Mouse (Mus musculus) spleen, adult 2 months (tissue): ENCODE measurements at regions not wholly inside any gene's neighbourhood (a gene's known extent, or its start where the extent isn't known, plus 50 kb on each side); places are given as distances from the start of the nearest gene placed in this dataset.

Source experiments
- DNase-seq, 2 experiments: peaks; one replicate each; pipeline versions ENCODE4 v3.0.0 to v3.0.0-alpha.2; 2012 to 2021; ENCODE audit warnings: low spot score in 2 of 2, low read depth in 1 of 2
- H3K27ac ChIP-seq: fragments of 200-500 bp; 2 replicates; pipeline ENCODE4 v1.5.1; 2012; ENCODE audit warnings: low read length, inconsistent platforms; ENCODE audit not compliant: insufficient read depth
- H3K27me3 ChIP-seq: fragments of 200-500 bp; 2 replicates; pipeline ENCODE4 v1.6.1; 2012; ENCODE audit warnings: mild to moderate bottlenecking, moderate library complexity, low read length, inconsistent platforms; ENCODE audit not compliant: control insufficient read depth, insufficient read depth
- H3K36me3 ChIP-seq: fragments of 200-500 bp; 2 replicates; pipeline ENCODE4 v1.6.1; 2012; ENCODE audit warnings: mild to moderate bottlenecking, low read length, inconsistent platforms; ENCODE audit not compliant: control insufficient read depth, insufficient read depth
- H3K4me1 ChIP-seq: fragments of 200-500 bp; 2 replicates; pipeline ENCODE4 v1.6.1; 2011; ENCODE audit warnings: inconsistent platforms; ENCODE audit not compliant: control insufficient read depth, insufficient read depth, insufficient read length
- H3K4me3 ChIP-seq: fragments of 200-500 bp; 2 replicates; pipeline ENCODE4 v1.5.1; 2011; ENCODE audit warnings: mild to moderate bottlenecking, inconsistent platforms; ENCODE audit not compliant: insufficient read depth, insufficient read length; ENCODE audit errors: extremely low read depth
- CTCF ChIP-seq: fragments of 200-500 bp; IDR thresholded peaks from 2 replicates; pipeline ENCODE4 v1.5.1; 2011; ENCODE audit warnings: mild to moderate bottlenecking, inconsistent platforms; ENCODE audit not compliant: insufficient read depth, insufficient read length, insufficient replicate concordance; ENCODE audit errors: extremely low read depth
- POLR2A ChIP-seq: fragments of 200-500 bp; IDR thresholded peaks from 2 replicates; pipeline ENCODE4 v1.6.1; 2011; ENCODE audit warnings: low read depth, low read length, inconsistent platforms
- WGBS: fragments of 180-500 bp; shearing (Covaris S2); methylation state at CpG from one replicate; pipeline ENCODE4 v1.1.7; 2018; 5-methylcytosine and 5-hydroxymethylcytosine counted together

GRCm38 (mm10) chr17:14501341-14501740, 192.7 kb downstream of the Thbs2 start:
- 86% methylated on average over 2 of the region's 2 CpGs for WGBS
- Histone ChIP-seq H3K4me1 (no peaks in the 10 kb centered on the region), H3K27me3 (no peaks in the 10 kb centered on the region), H3K4me3 (no peak overlapping the region), H3K36me3 (no peaks in the 10 kb centered on the region), H3K27ac (no peak overlapping the region)
- no peak for DNase-seq
- TF ChIP-seq POLR2A (no peak), CTCF (no peak)

- Histone ChIP-seq H3K27ac (no peak overlapping the region), H3K36me3 (no peaks in the 10 kb centered on the region), H3K4me3 (no peak overlapping the region), H3K4me1 (no peaks in the 10 kb centered on the region), H3K27me3 (no peaks in the 10 kb centered on the region)
- 93% methylated on average over 15 of the region's 15 CpGs for WGBS
- TF ChIP-seq CTCF (no peak), POLR2A (no peak)
- no peak for DNase-seq
These were observed 196.9 kb downstream of the Thbs2 start for GRCm38 (mm10) chr17:14497086-14497485.

- Histone ChIP-seq H3K27ac (no peak overlapping the region), H3K27me3 (no peaks in the 10 kb centered on the region), H3K4me3 (no peak overlapping the region), H3K4me1 (no peaks in the 10 kb centered on the region), H3K36me3 (no peaks in the 10 kb centered on the region)
- TF ChIP-seq CTCF (no peak), POLR2A (no peak)
- WGBS: 88% methylated on average over 8 of the region's 8 CpGs
- no peak for DNase-seq
These were observed 200.2 kb downstream of the Thbs2 start for GRCm38 (mm10) chr17:14493751-14494320.

DNA sequence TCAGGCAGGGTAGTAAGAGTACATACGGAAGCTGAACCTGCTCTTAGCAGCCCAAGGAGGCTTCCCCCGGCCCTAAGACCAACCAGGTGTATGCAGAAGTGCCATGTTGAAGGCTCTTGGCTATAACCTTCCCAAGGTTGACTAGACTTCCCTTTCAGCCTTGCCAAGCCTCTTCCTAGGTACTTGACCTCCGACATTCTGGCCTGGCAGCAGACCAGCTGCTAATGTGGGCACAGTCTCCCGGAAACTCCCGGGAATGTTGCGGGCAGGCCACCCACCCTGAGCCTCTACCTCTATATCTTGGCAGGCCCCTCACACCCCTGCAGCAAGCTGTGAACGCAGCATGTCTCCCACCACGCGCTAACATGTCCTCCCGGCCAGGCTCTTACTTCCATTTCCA, 201.1 kb downstream of the Thbs2 start:
- Histone ChIP-seq H3K27me3 (no peaks in the 10 kb centered on the region), H3K4me3 (no peak overlapping the region), H3K4me1 (no peaks in the 10 kb centered on the region), H3K36me3 (no peaks in the 10 kb centered on the region), H3K27ac (no peak overlapping the region)
- TF ChIP-seq CTCF (no peak), POLR2A (no peak)
- 83% methylated on average over 10 of the region's 10 CpGs for WGBS
- DNase-seq: no peak

DNA sequence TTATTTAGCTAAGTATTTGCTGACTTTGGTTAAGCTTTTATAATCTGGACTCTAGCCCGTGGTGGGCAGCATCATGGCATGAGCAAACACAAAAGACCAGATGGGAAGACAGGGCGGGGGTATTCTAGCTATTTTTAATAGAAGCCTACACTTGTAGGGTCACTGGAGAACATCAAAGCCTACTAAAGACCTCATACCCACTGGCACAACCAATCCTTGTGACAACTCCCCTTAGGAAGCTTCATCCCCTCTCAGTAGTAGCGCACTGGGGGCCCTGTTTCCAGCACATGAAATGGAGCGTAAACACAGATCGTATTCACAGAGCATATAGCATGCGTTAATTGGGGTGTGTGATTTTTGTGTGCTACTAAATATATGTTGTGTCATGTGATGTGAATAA, 202.4 kb downstream of the Smoc2 start:
- no peak overlapping the region for H3K4me3 ChIP-seq
- TF ChIP-seq CTCF (no peak), POLR2A (no peak)
- no peak for DNase-seq
- 88% methylated on average over 6 of the region's 6 CpGs for WGBS
- H3K4me1 ChIP-seq: no peaks in the 10 kb centered on the region
- no peak overlapping the region for H3K27ac ChIP-seq
- no peaks in the 10 kb centered on the region for H3K27me3 ChIP-seq
- H3K36me3 ChIP-seq: no peaks in the 10 kb centered on the region

DNA sequence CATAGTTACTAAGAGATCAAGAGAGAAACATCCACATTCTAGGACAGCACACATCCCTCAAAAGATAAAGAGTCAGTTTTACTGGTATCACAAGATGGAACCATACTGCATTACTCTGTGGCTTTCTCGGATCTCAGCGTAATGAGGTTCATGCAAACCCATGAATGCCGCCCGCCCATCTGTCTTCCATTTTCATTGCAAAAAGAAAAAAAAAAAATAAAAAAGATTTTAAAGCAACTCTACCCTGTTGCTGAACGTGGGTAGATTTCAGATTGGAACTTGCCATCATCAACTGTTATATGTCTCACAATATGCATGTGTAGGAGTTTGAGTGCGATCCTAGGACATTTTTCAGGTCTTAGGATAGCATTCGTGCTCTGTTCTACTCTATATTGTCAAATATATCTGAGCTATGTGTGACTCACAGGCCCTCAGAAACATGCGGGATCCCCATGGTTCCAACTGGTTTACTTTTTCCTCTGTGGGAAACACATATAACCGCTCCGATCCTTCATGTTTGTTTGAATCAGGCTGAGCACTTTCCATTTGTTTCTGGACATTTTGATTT, 199.7 kb downstream of the Smoc2 start:
- Histone ChIP-seq H3K27ac (no peak overlapping the region), H3K4me3 (no peak overlapping the region), H3K27me3 (no peaks in the 10 kb centered on the region), H3K36me3 (no peaks in the 10 kb centered on the region), H3K4me1 (no peaks in the 10 kb centered on the region)
- DNase-seq: no peak
- TF ChIP-seq POLR2A (no peak), CTCF (no peak)
- WGBS: 92% methylated on average over 10 of the region's 10 CpGs

- Histone ChIP-seq H3K36me3 (no peaks in the 10 kb centered on the region), H3K27me3 (no peaks in the 10 kb centered on the region), H3K4me3 (no peak overlapping the region), H3K27ac (no peak overlapping the region), H3K4me1 (no peaks in the 10 kb centered on the region)
- no peak for DNase-seq
- WGBS: 89% methylated on average over 12 of the region's 12 CpGs
- TF ChIP-seq POLR2A (no peak), CTCF (no peak)
These were observed 197.4 kb downstream of the Smoc2 start for GRCm38 (mm10) chr17:14476707-14477106.
